Mouse (Mus musculus) embryonic facial prominence, embryonic 11.5 days (tissue): ENCODE results near the gene Pibf1. TPM values are rescaled to one million over a fixed set of nuclear protein-coding genes. Genes with fewer than 3 reads are reported as not detected.
A peak's percentile ranks its signal among the peaks of the same experiment; 100 is the strongest.

Experiments
- ATAC-seq: fragments of 200-750 bp; cut with Nextera tagmentation; replicated peaks from 2 replicates; pipeline ENCODE4 v1.8.0; 2017; ENCODE audit warnings: low read depth; ENCODE audit not compliant: insufficient number of reproducible peaks, low FRiP score, low TSS enrichment
- DNase-seq: peaks from one replicate; pipeline ENCODE4 v3.0.0-alpha.2; 2015; ENCODE audit warnings: low spot score
- H3K27ac ChIP-seq: fragments of 300-500 bp; sonication (generic); replicated peaks from 2 replicates; pipeline ENCODE4 v1.5.1; 2014; ENCODE audit warnings: mild to moderate bottlenecking, low read depth, low read length, control low read depth
- H3K27me3 ChIP-seq: fragments of 300-500 bp; sonication (generic); 2 replicates; pipeline ENCODE4 v1.6.1; 2014; ENCODE audit warnings: mild to moderate bottlenecking, low read length, moderate library complexity, mixed read lengths; ENCODE audit not compliant: control insufficient read depth, insufficient read depth
- H3K36me3 ChIP-seq: fragments of 300-500 bp; sonication (generic); replicated peaks from 2 replicates; pipeline ENCODE4 v1.6.1; 2014; ENCODE audit warnings: low read depth, mild to moderate bottlenecking, low read length, moderate library complexity, mixed read lengths; ENCODE audit not compliant: control insufficient read depth, insufficient read depth
- H3K4me1 ChIP-seq: fragments of 300-500 bp; sonication (generic); 2 replicates; pipeline ENCODE4 v1.6.1; 2014; ENCODE audit warnings: low read length, mixed read lengths; ENCODE audit not compliant: control insufficient read depth, insufficient read depth
- H3K4me2 ChIP-seq: fragments of 300-500 bp; sonication (generic); 2 replicates; pipeline ENCODE4 v1.6.1; 2014; ENCODE audit warnings: low read depth, mild to moderate bottlenecking, control low read depth, low read length, moderate library complexity
- H3K4me3 ChIP-seq: fragments of 300-500 bp; sonication (generic); 2 replicates; pipeline ENCODE4 v1.5.1; 2014; ENCODE audit warnings: low read depth, low read length, control low read depth
- H3K9ac ChIP-seq: fragments of 300-500 bp; sonication (generic); replicated peaks from 2 replicates; pipeline ENCODE4 v1.6.1; 2014; ENCODE audit warnings: mild to moderate bottlenecking, control low read depth, low read length
- H3K9me3 ChIP-seq: fragments of 300-500 bp; sonication (generic); replicated peaks from 2 replicates; pipeline ENCODE4 v1.6.1; 2016; ENCODE audit warnings: mild to moderate bottlenecking, low read length, inconsistent platforms, mixed read lengths; ENCODE audit not compliant: control insufficient read depth
- WGBS: fragments of 180-500 bp; shearing (Covaris S2); extraction: QIAGEN DNeasy Blood & Tissue Kit; methylation state at CpG from one replicate; pipeline ENCODE4 v1.1.7; 2014; 5-methylcytosine and 5-hydroxymethylcytosine counted together
- polyA plus RNA-seq: library from polyadenylated mRNA; unstranded; fragments of >200 nt; fragmentation: Nextera tagmentation; extraction: Ambion mirVana; gene quantifications from 2 replicates; pipeline ENCODE4 v1.2.1, GENCODE M21; 2014

Gene Pibf1
- polyA plus RNA-seq, 1 experiment from 2014 or later = 28.1 TPM

- Histone ChIP-seq H3K9me3 (no peaks in the 10 kb centered on the region), H3K27me3 (no peaks in the 10 kb centered on the region), H3K9ac (no peak overlapping the region), H3K4me1 (no peaks in the 10 kb centered on the region), H3K4me2 (no peak overlapping the region), H3K36me3 (no peaks in the 10 kb centered on the region; the same call in 1 of the 2 replicates), H3K4me3 (no peak overlapping the region), H3K27ac (no peak overlapping the region)
- ATAC-seq (no peak), DNase-seq (no peak)
- 90% methylated on average over 4 of the region's 4 CpGs for WGBS
Measured at GRCm38 (mm10) chr14:99152683-99153082, 53.5 kb downstream of the Pibf1 start.

- Histone ChIP-seq H3K9me3 (no peaks in the 10 kb centered on the region), H3K4me2 (no peak overlapping the region), H3K36me3 (no peaks in the 10 kb centered on the region; the same call in 1 of the 2 replicates), H3K4me1 (no peaks in the 10 kb centered on the region), H3K4me3 (no peak overlapping the region), H3K27me3 (no peaks in the 10 kb centered on the region), H3K9ac (no peak overlapping the region), H3K27ac (no peak overlapping the region)
- DNase-seq (no peak), ATAC-seq (no peak)
- WGBS = 86% methylated on average over 6 of the region's 6 CpGs
Measured at GRCm38 (mm10) chr14:99159940-99160339, 60.7 kb downstream of the Pibf1 start.

DNA sequence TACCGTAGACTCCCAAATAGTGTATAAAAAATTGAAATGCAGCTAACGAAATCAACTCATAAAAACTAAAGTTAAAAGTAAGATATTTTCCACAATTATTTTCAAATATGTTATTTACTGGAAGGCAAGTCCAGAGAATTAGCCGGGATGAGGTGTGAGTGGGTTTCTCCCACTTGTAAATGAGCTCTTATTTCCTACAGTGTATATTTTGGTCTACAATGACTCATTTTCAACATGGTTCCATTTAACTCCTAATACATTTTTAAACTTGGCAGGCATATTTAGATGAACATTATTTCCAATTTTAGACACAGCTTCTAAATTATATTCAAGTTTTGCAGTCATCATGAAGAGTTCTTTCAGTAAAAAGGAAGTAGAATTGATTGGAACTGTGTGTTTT, 63.8 kb downstream of the Pibf1 start:
- Histone ChIP-seq H3K9ac (no peak overlapping the region), H3K36me3 (no peaks in the 10 kb centered on the region), H3K9me3 (no peaks in the 10 kb centered on the region), H3K4me3 (no peak overlapping the region), H3K4me2 (no peak overlapping the region), H3K4me1 (no peaks in the 10 kb centered on the region), H3K27ac (no peak overlapping the region), H3K27me3 (no peaks in the 10 kb centered on the region)
- ATAC-seq (no peak), DNase-seq (no peak)
- 93% methylated on average over 3 of the region's 3 CpGs for WGBS

DNA sequence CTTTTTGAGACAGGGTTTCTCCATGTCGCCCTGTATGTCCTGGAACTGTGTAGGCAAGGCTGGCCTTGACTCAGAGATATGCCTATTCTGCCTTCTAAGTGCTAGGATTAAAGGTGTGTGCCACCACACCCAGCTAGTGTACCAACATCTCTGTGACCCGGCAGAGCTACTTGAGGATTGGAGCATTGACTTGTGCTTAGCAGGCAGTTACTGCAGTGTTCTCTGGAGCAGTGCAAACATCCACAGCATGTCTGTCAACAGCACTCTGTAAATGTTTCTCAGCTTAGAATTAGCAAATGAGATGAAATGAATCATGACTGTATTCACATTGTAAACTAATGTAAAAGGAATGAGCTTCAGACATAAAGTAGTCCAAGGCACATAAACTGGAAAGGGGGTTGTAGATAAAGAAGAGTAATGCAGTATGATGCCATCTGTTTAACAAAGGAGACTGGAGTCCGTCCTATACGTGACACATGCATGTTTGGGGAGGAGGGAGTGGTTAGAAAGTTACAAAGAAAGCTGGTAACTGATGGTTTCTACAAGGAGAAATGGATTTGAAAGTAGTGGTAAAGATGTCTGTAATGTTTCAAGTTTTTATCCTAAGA, 75.0 kb downstream of the Pibf1 start:
- no peak overlapping the region for H3K9ac ChIP-seq
- no peak for ATAC-seq
- H3K27ac ChIP-seq = no peak overlapping the region
- H3K9me3 ChIP-seq = no peaks in the 10 kb centered on the region
- H3K4me1 ChIP-seq = no peaks in the 10 kb centered on the region
- H3K4me2 ChIP-seq = no peak overlapping the region
- DNase-seq = no peak
- H3K4me3 ChIP-seq = no peak overlapping the region
- no peaks in the 10 kb centered on the region for H3K36me3 ChIP-seq
- WGBS = 86% methylated on average over 4 of the region's 4 CpGs
- H3K27me3 ChIP-seq = no peaks in the 10 kb centered on the region

GRCm38 (mm10) chr14:99176559-99176958, 77.3 kb downstream of the Pibf1 start:
- no peak for ATAC-seq
- H3K9ac ChIP-seq = no peak overlapping the region

DNA sequence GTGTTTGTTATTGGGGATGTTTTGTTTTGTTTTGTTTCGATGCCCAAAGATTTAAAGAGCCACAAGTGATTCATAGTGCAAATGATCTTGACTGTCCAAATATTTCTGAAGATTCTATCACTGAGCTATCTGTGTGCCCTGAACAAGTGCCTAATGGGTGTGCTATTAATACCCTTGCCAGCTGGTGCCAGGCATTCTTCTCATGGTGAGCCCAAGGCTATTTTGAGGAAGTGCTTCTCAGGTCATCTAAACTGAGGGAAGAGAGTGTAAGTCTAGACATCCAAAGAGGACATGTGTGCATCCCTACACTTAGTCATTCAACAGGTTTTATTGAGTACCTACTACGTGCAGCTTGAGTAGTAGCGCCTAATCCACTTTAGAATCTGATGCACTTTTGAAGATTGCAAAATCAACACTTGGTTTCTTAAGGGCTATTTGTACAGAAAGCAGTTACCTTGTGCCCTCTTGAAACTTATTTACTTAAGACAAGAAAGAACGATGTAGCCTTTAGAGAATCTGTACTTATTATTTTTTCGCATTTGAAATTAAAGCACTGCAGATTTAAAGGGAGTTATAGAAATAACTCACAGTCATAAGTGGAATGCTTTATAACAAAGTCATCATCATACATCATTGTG, 91.0 kb downstream of the Pibf1 start:
- no peak overlapping the region for H3K4me2 ChIP-seq
- no peaks in the 10 kb centered on the region for H3K4me1 ChIP-seq
- ATAC-seq = no peak
- no peak overlapping the region for H3K4me3 ChIP-seq
- no peaks in the 10 kb centered on the region for H3K36me3 ChIP-seq
- WGBS = 94% methylated on average over 5 of the region's 5 CpGs
- no peaks in the 10 kb centered on the region for H3K9me3 ChIP-seq
- H3K9ac ChIP-seq = no peak overlapping the region
- no peak for DNase-seq
- H3K27me3 ChIP-seq = no peaks in the 10 kb centered on the region
- H3K27ac ChIP-seq = no peak overlapping the region

More at GRCm38 (mm10) chr14:99176559-99176958, 77.3 kb downstream of the Pibf1 start:
- Histone ChIP-seq H3K9me3 (no peaks in the 10 kb centered on the region), H3K4me2 (no peak overlapping the region), H3K27ac (no peak overlapping the region), H3K27me3 (no peaks in the 10 kb centered on the region), H3K4me1 (no peaks in the 10 kb centered on the region), H3K36me3 (no peaks in the 10 kb centered on the region), H3K4me3 (no peak overlapping the region)
- WGBS = 46% methylated on average over 9 of the region's 9 CpGs
- DNase-seq = peak; percentile 27

- no peak for ATAC-seq
- Histone ChIP-seq H3K27me3 (no peaks in the 10 kb centered on the region), H3K4me2 (no peak overlapping the region), H3K27ac (no peak overlapping the region), H3K4me1 (no peaks in the 10 kb centered on the region), H3K9me3 (no peaks in the 10 kb centered on the region), H3K4me3 (no peak overlapping the region), H3K36me3 (no peaks in the 10 kb centered on the region), H3K9ac (no peak overlapping the region)
- no peak for DNase-seq
- 99% methylated on average over 2 of the region's 2 CpGs for WGBS
Measured at GRCm38 (mm10) chr14:99205865-99206264, 106.6 kb downstream of the Pibf1 start.

DNA sequence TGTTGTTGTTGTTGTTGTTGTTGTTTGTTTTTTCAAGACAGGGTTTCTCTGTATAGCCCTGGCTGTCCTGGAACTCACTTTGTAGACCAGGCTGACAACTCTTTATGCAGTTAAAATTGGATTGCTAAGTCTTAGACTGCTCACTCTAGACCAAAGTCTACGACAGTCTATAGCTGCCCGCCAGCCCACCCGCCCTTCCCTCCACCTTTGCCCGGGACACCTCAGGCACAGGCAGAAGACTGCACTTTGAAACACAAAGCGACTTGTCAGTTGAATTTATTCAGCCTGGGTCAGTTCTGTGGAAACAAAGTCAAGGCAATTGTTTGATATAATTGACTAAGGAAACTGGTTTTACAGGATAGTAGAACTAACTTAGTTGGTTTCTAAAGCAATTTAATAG, 107.4 kb downstream of the Pibf1 start:
- Histone ChIP-seq H3K4me2 (no peak overlapping the region), H3K36me3 (no peaks in the 10 kb centered on the region), H3K4me1 (no peaks in the 10 kb centered on the region), H3K27ac (no peak overlapping the region), H3K9me3 (no peaks in the 10 kb centered on the region), H3K27me3 (no peaks in the 10 kb centered on the region), H3K4me3 (no peak overlapping the region), H3K9ac (no peak overlapping the region)
- WGBS = 88% methylated on average over 5 of the region's 5 CpGs
- DNase-seq (no peak), ATAC-seq (no peak)
